Mouse (Mus musculus) CH12.LX (cell line): Measurements from ENCODE around the gene Usp30. TPM values are rescaled to one million over a fixed set of nuclear protein-coding genes. Genes with fewer than 3 reads are reported as not detected.

Source experiments
- DNase-seq: peaks from one replicate; pipeline ENCODE4 v3.0.0-alpha.2; 2013; ENCODE audit errors: extremely low read depth
- H3K27ac ChIP-seq: 2 replicates; pipeline ENCODE4 v1.5.1; 2012; ENCODE audit warnings: low read depth, mild to moderate bottlenecking, control low read depth, moderate library complexity; ENCODE audit not compliant: insufficient read depth
- H3K27me3 ChIP-seq: replicated peaks from 2 replicates; pipeline ENCODE3; 2012; ENCODE audit warnings: inconsistent platforms
- H3K36me3 ChIP-seq, 2 experiments: replicated peaks in 1 of 2; 2 replicates each; pipeline versions ENCODE3 to v1.6.1; 2012; ENCODE audit warnings: inconsistent platforms in 1 of 2, low read length in 1 of 2, mild to moderate bottlenecking in 1 of 2, mixed read lengths in 1 of 2, moderate library complexity in 1 of 2; ENCODE audit not compliant: control insufficient read depth in 1 of 2, insufficient read depth in 1 of 2
- H3K4me1 ChIP-seq, 2 experiments: 2 replicates each; pipeline ENCODE4 v1.6.1; 2012; ENCODE audit warnings: inconsistent platforms in 1 of 2, moderate library complexity in 1 of 2; ENCODE audit not compliant: insufficient read depth in 2 of 2, control insufficient read depth in 1 of 2
- H3K4me2 ChIP-seq: 2 replicates; pipeline ENCODE4 v1.6.1; 2012; ENCODE audit warnings: low read depth, mild to moderate bottlenecking, control low read depth; ENCODE audit not compliant: poor library complexity, insufficient read depth, severe bottlenecking
- H3K4me3 ChIP-seq, 3 experiments: fragments of 150-350 bp in 1 of 3; sonication (generic) in 1 of 3; replicated peaks in 1 of 3; 2 replicates each; pipeline versions ENCODE3 to v1.5.1; 2011 to 2012; ENCODE audit warnings: low read depth in 2 of 3, low read length in 2 of 3, mild to moderate bottlenecking in 2 of 3, moderate library complexity in 2 of 3, control low read depth in 1 of 3, improper control_type of control experiment in 1 of 3, inconsistent platforms in 1 of 3, mixed read lengths in 1 of 3; ENCODE audit not compliant: poor library complexity in 1 of 3
- H3K79me2 ChIP-seq: replicated peaks from 2 replicates; pipeline ENCODE4 v1.6.1; 2012; ENCODE audit warnings: mild to moderate bottlenecking, moderate library complexity; ENCODE audit not compliant: control insufficient read depth, poor library complexity, insufficient read depth, severe bottlenecking; ENCODE audit errors: extremely low read depth
- H3K9ac ChIP-seq: 2 replicates; pipeline ENCODE4 v1.6.1; 2012; ENCODE audit warnings: low read depth, mild to moderate bottlenecking, control low read depth, moderate library complexity; ENCODE audit not compliant: insufficient read depth
- H3K9me3 ChIP-seq: replicated peaks from 2 replicates; pipeline ENCODE3; 2012; ENCODE audit warnings: low read length, inconsistent platforms, mixed read lengths
- CHD1 ChIP-seq: IDR thresholded peaks from 2 replicates; pipeline ENCODE4 v1.6.1; 2012; ENCODE audit warnings: low read depth, low read length, improper control_type of control experiment, inconsistent platforms
- CHD2 ChIP-seq: IDR thresholded peaks from 2 replicates; pipeline ENCODE4 v1.6.1; 2011; ENCODE audit warnings: low read length, improper control_type of control experiment
- CTCF ChIP-seq, 2 experiments: IDR thresholded peaks in 1 of 2; conservative IDR thresholded peaks in 1 of 2; 2 replicates each; pipeline ENCODE4 v1.5.1; 2011 to 2012; ENCODE audit warnings: low read depth in 2 of 2, low read length in 2 of 2, improper control_type of control experiment in 1 of 2, inconsistent platforms in 1 of 2, mild to moderate bottlenecking in 1 of 2, moderate library complexity in 1 of 2
- E2F4 ChIP-seq: IDR thresholded peaks from 2 replicates; pipeline ENCODE4 v1.6.1; 2011; ENCODE audit warnings: low read depth, low read length, improper control_type of control experiment; ENCODE audit not compliant: insufficient replicate concordance
- ELF1 ChIP-seq: IDR thresholded peaks from 2 replicates; pipeline ENCODE4 v1.6.1; 2014; ENCODE audit warnings: low read depth, mild to moderate bottlenecking, inconsistent platforms, low read length, improper control_type of control experiment
- EP300 ChIP-seq: IDR thresholded peaks from 2 replicates; pipeline ENCODE4 v1.6.1; 2011; ENCODE audit warnings: low read length, improper control_type of control experiment
- ETS1 ChIP-seq: conservative IDR thresholded peaks from 2 replicates; pipeline ENCODE4 v1.6.1; 2012; ENCODE audit warnings: low read depth, mild to moderate bottlenecking, inconsistent platforms, low read length, improper control_type of control experiment, moderate library complexity
- GABPA ChIP-seq: IDR thresholded peaks from 2 replicates; pipeline ENCODE4 v1.6.1; 2012; ENCODE audit warnings: low read depth, low read length, improper control_type of control experiment, inconsistent platforms; ENCODE audit not compliant: insufficient replicate concordance
- HCFC1 ChIP-seq: IDR thresholded peaks from 2 replicates; pipeline ENCODE4 v1.6.1; 2012; ENCODE audit warnings: low read depth, mild to moderate bottlenecking, inconsistent platforms, low read length, improper control_type of control experiment
- IRF4 ChIP-seq: IDR thresholded peaks from 2 replicates; pipeline ENCODE4 v1.6.1; 2014; ENCODE audit warnings: low read depth, mild to moderate bottlenecking, inconsistent platforms, low read length, improper control_type of control experiment
- JUN ChIP-seq: IDR thresholded peaks from 2 replicates; pipeline ENCODE4 v1.6.1; 2011; ENCODE audit warnings: low read depth, mild to moderate bottlenecking, low read length, improper control_type of control experiment, moderate library complexity; ENCODE audit not compliant: insufficient read depth
- JUND ChIP-seq: conservative IDR thresholded peaks from 2 replicates; pipeline ENCODE4 v1.6.1; 2011; ENCODE audit warnings: low read depth, low read length, improper control_type of control experiment
- KAT2A ChIP-seq: IDR thresholded peaks from 2 replicates; pipeline ENCODE4 v1.6.1; 2012; ENCODE audit warnings: low read length, improper control_type of control experiment, inconsistent platforms; ENCODE audit not compliant: insufficient replicate concordance
- MAFK ChIP-seq: IDR thresholded peaks from 2 replicates; pipeline ENCODE4 v1.6.1; 2011; ENCODE audit warnings: low read length, improper control_type of control experiment; ENCODE audit not compliant: insufficient replicate concordance
- MAX ChIP-seq: IDR thresholded peaks from 2 replicates; pipeline ENCODE4 v1.6.1; 2011; ENCODE audit warnings: low read length, improper control_type of control experiment
- MAZ ChIP-seq: IDR thresholded peaks from 2 replicates; pipeline ENCODE4 v1.6.1; 2012; ENCODE audit warnings: low read depth, mild to moderate bottlenecking, inconsistent platforms, low read length, improper control_type of control experiment, moderate library complexity
- MEF2A ChIP-seq: IDR thresholded peaks from 2 replicates; pipeline ENCODE4 v1.6.1; 2014; ENCODE audit warnings: low read depth, mild to moderate bottlenecking, inconsistent platforms, low read length, improper control_type of control experiment, borderline replicate concordance
- MXI1 ChIP-seq: IDR thresholded peaks from 2 replicates; pipeline ENCODE4 v1.6.1; 2011; ENCODE audit warnings: mild to moderate bottlenecking, low read depth, low read length, improper control_type of control experiment
- MYC ChIP-seq: IDR thresholded peaks from 2 replicates; pipeline ENCODE4 v1.6.1; 2011; ENCODE audit warnings: low read depth, mild to moderate bottlenecking, improper control_type of control experiment, low read length
- NELFE ChIP-seq: IDR thresholded peaks from 2 replicates; pipeline ENCODE4 v1.6.1; 2011; ENCODE audit warnings: low read depth, low read length, improper control_type of control experiment
- NRF1 ChIP-seq: IDR thresholded peaks from 2 replicates; pipeline ENCODE4 v1.6.1; 2014; ENCODE audit warnings: low read depth, mild to moderate bottlenecking, inconsistent platforms, low read length, improper control_type of control experiment, moderate library complexity
- PAX5 ChIP-seq: IDR thresholded peaks from 2 replicates; pipeline ENCODE4 v1.6.1; 2012; ENCODE audit warnings: low read length, inconsistent platforms, mixed read lengths
- POLR2A ChIP-seq: IDR thresholded peaks from 2 replicates; pipeline ENCODE4 v1.6.1; 2011; ENCODE audit warnings: low read depth, mild to moderate bottlenecking, improper control_type of control experiment, low read length
- POLR2AphosphoS2 ChIP-seq: IDR thresholded peaks from 2 replicates; pipeline ENCODE4 v1.6.1; 2011; ENCODE audit warnings: low read depth, low read length, improper control_type of control experiment
- RAD21 ChIP-seq: IDR thresholded peaks from 2 replicates; pipeline ENCODE4 v1.6.1; 2011; ENCODE audit warnings: low read depth, mild to moderate bottlenecking, low read length, improper control_type of control experiment, moderate library complexity
- RCOR1 ChIP-seq: conservative IDR thresholded peaks from 2 replicates; pipeline ENCODE4 v1.6.1; 2012; ENCODE audit warnings: low read depth, mild to moderate bottlenecking, inconsistent platforms, low read length, improper control_type of control experiment
- SIN3A ChIP-seq: IDR thresholded peaks from 2 replicates; pipeline ENCODE4 v1.6.1; 2012; ENCODE audit warnings: low read length, improper control_type of control experiment, inconsistent platforms
- SMC3 ChIP-seq: IDR thresholded peaks from 2 replicates; pipeline ENCODE4 v1.6.1; 2011; ENCODE audit warnings: low read depth, low read length, improper control_type of control experiment
- TBP ChIP-seq: conservative IDR thresholded peaks from 2 replicates; pipeline ENCODE4 v1.6.1; 2011; ENCODE audit warnings: low read depth, low read length, improper control_type of control experiment
- TCF12 ChIP-seq: IDR thresholded peaks from 2 replicates; pipeline ENCODE4 v1.6.1; 2014; ENCODE audit warnings: low read depth, mild to moderate bottlenecking, inconsistent platforms, low read length, improper control_type of control experiment
- UBTF ChIP-seq: IDR thresholded peaks from 2 replicates; pipeline ENCODE4 v1.6.1; 2012; ENCODE audit warnings: low read depth, mild to moderate bottlenecking, inconsistent platforms, low read length, improper control_type of control experiment, moderate library complexity
- USF1 ChIP-seq: IDR thresholded peaks from 2 replicates; pipeline ENCODE4 v1.6.1; 2014; ENCODE audit warnings: low read depth, mild to moderate bottlenecking, inconsistent platforms, low read length, improper control_type of control experiment
- USF2 ChIP-seq: conservative IDR thresholded peaks from 2 replicates; pipeline ENCODE4 v1.6.1; 2011; ENCODE audit warnings: low read depth, low read length, improper control_type of control experiment
- ZC3H11A ChIP-seq: IDR thresholded peaks from 2 replicates; pipeline ENCODE4 v1.6.1; 2012; ENCODE audit warnings: low read depth, mild to moderate bottlenecking, inconsistent platforms, low read length, improper control_type of control experiment
- ZKSCAN1 ChIP-seq: IDR thresholded peaks from 2 replicates; pipeline ENCODE4 v1.6.1; 2012; ENCODE audit warnings: low read depth, inconsistent platforms, low read length, improper control_type of control experiment, borderline replicate concordance
- ZMIZ1 ChIP-seq: IDR thresholded peaks from 2 replicates; pipeline ENCODE4 v1.6.1; 2012; ENCODE audit warnings: low read depth, mild to moderate bottlenecking, inconsistent platforms, low read length, improper control_type of control experiment
- ZNF384 ChIP-seq: IDR thresholded peaks from 2 replicates; pipeline ENCODE4 v1.6.1; 2012; ENCODE audit warnings: low read depth, low read length, improper control_type of control experiment, inconsistent platforms
- dilution Hi-C: fragments of 300-500 bp; cut with MboI; formaldehyde crosslinking; loops from 2 replicates; pipeline ENCODE4 v1.14.3; 2020; ENCODE audit warnings: low sequenced_read_pairs; ENCODE audit not compliant: extremely low pct_unique_long_range_greater_than_20kb, extremely low pct_ligation_motif_present
- in situ Hi-C: fragments of 300-500 bp; cut with MboI; formaldehyde crosslinking; loops from 3 replicates; pipeline ENCODE4 v1.14.3; 2019; ENCODE audit warnings: low sequenced_read_pairs, low pct_ligation_motif_present, low pct_unique_long_range_greater_than_20kb, mixed read lengths
- polyA plus RNA-seq: library from polyadenylated mRNA; unstranded; fragments of >175 nt; gene quantifications from 2 replicates; pipeline ENCODE4 v1.2.1, GENCODE M21; 2012; ENCODE audit warnings: low read depth; ENCODE audit not compliant: insufficient read length
- total RNA-seq, 2 experiments: library from RNA; depleted of rRNA; stranded (reverse); fragments of 300-350 nt in 1 of 2; fragments of >200 nt in 1 of 2; gene quantifications; 2 replicates each; pipeline ENCODE4 v1.2.3; 2012 to 2014

The Usp30 gene
- total and polyA plus RNA-seq, 3 experiments, result 13.0 to 15.5 (median 14.5) TPM

DNA sequence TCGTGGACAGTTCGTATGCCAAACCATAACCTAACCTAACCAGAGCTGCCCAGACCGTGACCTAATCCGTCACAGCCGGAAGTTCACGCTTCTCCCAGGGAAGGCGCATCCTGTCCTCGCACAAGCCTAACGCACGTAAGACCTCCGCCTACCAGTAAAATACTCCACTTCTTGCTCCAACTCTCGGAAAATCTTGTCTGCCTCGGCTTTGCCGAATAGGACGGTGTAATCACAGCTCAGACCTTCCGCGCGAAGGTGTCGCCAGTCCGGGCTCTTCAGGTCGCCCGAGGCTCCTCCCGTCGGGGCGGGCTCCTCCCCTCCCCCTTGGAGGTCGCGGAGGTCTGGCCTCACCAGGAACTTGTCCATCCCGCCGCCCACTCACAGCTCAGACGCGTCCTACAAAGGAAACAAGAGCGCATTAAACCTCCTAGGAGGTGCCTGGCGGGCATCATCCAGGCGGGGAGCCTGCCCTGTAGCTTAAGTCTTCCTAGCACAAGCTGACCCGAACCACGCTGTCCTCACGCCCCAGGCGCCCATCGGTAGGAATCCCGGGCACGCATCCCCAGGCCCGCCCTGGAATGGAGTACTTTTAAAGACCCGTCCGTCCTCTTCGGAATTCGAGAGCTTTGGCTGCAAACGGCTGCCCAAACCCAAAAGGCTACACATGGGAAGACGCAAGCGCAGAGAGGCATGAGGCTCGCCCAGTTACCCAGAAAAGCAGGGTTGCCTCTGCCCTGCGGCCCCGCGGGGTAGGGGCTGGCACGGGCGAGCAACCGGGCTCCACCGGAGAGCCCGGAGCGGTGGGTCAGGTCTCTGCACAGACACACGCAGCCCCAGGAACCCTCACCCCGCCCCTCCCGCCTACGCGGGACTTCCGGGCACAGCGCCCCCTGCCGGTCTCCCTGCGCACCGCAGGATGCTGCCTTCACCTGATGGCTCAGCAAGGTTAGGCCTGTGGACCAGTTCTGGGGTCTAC is 62.4 kb downstream of the Usp30 start, which contains the start of gene Alkbh2:
Gene Alkbh2 (minus strand): TSS at position 845 of the 976 bp plus-strand sequence.
- H3K27me3 ChIP-seq, result no peaks in the 10 kb centered on the region
- DNase-seq, result peak; percentile 84
- peak within 1 kb of the TSS; percentile 72 to 84 (median 77) for H3K4me3 ChIP-seq
- in situ Hi-C loops, result loop anchor here (10.0 kb wide), 1 partner anchor 153 kb away; no protein-coding TSS in a partner anchor
- peaks cover 31 to 38% of the 10 kb centered on the region in 2 experiments for H3K36me3 ChIP-seq
- H3K4me1 ChIP-seq, result peaks cover 10 to 38% of the 10 kb centered on the region in 2 experiments; a peak in 3 of 4 replicates
- H3K79me2 ChIP-seq, result peaks cover 3% of the 10 kb centered on the region
- H3K9me3 ChIP-seq, result no peaks in the 10 kb centered on the region
- dilution Hi-C loops, result no loop called here
- H3K27ac ChIP-seq, result peak within 1 kb of the TSS; percentile 96
- H3K9ac ChIP-seq, result peak within 1 kb of the TSS; percentile 94
- H3K4me2 ChIP-seq, result peak within 1 kb of the TSS; percentile 58
- TF ChIP-seq SIN3A (peak; percentile 81; the same call in 1 of the 2 replicates), EP300 (no peak), SMC3 (peak; percentile 65), E2F4 (no peak), MAFK (0 out of 2 replicates have a peak, but pooled peaks have one; percentile 44), POLR2A (peak; percentile 80), NRF1 (0 out of 2 replicates have a peak, but pooled peaks have one; percentile 40), NELFE (peak; percentile 56; the same call in 1 of the 2 replicates), ZC3H11A (no peak), MYC (peak; percentile 66), ZKSCAN1 (no peak), CTCF (conservative IDR thresholded peaks at IDR 0.05 in 1 of 2, IDR thresholded peaks at IDR 0.05 in 1 of 2; ENCODE audit: low read depth in 2 of 2, low read length in 2 of 2) (peak; percentile 72 to 89), PAX5 (no peak), ZMIZ1 (peak; percentile 63), USF1 (no peak), MXI1 (peak; percentile 65), TCF12 (peak; percentile 70), MAX (peak; percentile 67; the same call in 1 of the 2 replicates), POLR2AphosphoS2 (peak; percentile 42; the same call in 1 of the 2 replicates), KAT2A (0 out of 2 replicates have a peak, but pooled peaks have one; percentile 27), TBP (peak; percentile 73), RAD21 (peak; percentile 24), JUN (no peak), JUND (no peak), MEF2A (peak; percentile 80), ELF1 (peak; percentile 94), IRF4 (peak; percentile 75), RCOR1 (no peak), CHD1 (no peak; the same call in 1 of the 2 replicates), UBTF (no peak), ETS1 (0 out of 2 replicates have a peak, but pooled peaks have one; percentile 11), GABPA (no peak), MAZ (peak; percentile 99), ZNF384 (no peak), HCFC1 (peak; percentile 60), CHD2 (0 out of 2 replicates have a peak, but pooled peaks have one; percentile 37), USF2 (no peak)
